Comparison of ENCODE assay signal across 8 mouse cellular contexts in the genomic region with DNA sequence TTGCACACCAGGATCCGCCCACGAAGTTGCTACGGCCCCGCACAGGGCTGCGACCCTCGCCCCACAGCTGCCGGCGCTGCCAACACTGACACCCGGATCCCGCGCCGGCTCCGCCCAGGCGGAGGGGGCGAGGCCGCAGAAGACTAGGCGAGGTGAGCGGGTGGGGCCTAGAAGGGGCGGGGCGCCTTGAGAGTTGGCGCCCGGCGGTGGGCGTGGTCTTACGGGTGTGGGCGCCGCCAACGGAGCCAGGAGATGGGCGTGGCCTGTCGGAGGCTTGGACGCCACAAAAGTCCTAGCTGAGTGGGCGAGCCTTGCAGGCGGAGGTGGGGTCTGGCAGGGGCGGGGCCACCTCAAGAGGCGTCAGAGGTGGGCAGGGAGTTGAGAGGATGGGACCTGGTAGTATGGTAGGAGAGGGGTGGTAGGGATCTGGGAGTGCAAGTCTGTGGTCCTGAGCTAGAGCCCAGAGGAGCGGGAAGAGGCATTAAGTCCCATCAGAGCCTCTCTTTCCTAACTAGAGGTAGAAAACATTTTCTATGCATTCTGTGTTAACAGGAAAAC. TPM values are rescaled to one million over a fixed set of nuclear protein-coding genes. Genes with fewer than 3 reads are reported as not detected.
DNase-seq lines count a peak whose midpoint lies in the region; ATAC-seq lines count a peak whose summit lies in the region.

A gene (minus strand): TSS at position 158 of the 558 bp plus-strand sequence.

- peak; percentile 79 to 87 for DNase-seq in CD8-positive naive resting alpha-beta T cell, adult 2 months (ENCODE audit: low read depth in 2 of 2, low spot score in 2 of 2)
- DNase-seq in c-Kit-positive CD71-negative TER-119-negative erythroid progenitor cells, embryonic 14.5 days (ENCODE audit: low read depth), result peak; percentile 98
- peak; percentile 99 for DNase-seq in forebrain, embryonic 11.5 days (ENCODE audit: low spot score)
- peak; percentile 97 to 99 for DNase-seq in kidney, postnatal 36 days
- DNase-seq in telencephalon, adult 2 months (ENCODE audit: low read depth, low spot score), result peak; percentile 79

- H3K4me2 ChIP-seq in forebrain, embryonic 11.5 days (ENCODE audit: low read depth, low read length, severe bottlenecking), result peak within 1 kb of the TSS; percentile 94
- H3K4me2 ChIP-seq in heart, embryonic 16.5 days (ENCODE audit: low read depth, low read length), result peak within 1 kb of the TSS; percentile 86
- H3K4me2 ChIP-seq in liver, embryonic 15.5 days, result peak within 1 kb of the TSS; percentile 98
- H3K4me2 ChIP-seq in neural tube, embryonic 12.5 days (replicated peaks), result peak within 1 kb of the TSS; percentile 97

- H3K4me3 ChIP-seq in forebrain, embryonic 11.5 days (ENCODE audit: low read depth, low read length), result peak within 1 kb of the TSS; percentile 57
- peak within 1 kb of the TSS; percentile 69 for H3K4me3 ChIP-seq in heart, embryonic 16.5 days (ENCODE audit: low read length)
- H3K4me3 ChIP-seq in liver, embryonic 15.5 days (replicated peaks), result peak within 1 kb of the TSS; percentile 67
- H3K4me3 ChIP-seq in neural tube, embryonic 12.5 days, result peak within 1 kb of the TSS; percentile 59

- H3K27me3 ChIP-seq in forebrain, embryonic 11.5 days (ENCODE audit: control insufficient read depth, insufficient read depth, low read length), result peaks cover 8% of the 10 kb centered on the region; the same call in 1 of the 2 replicates
- no peaks in the 10 kb centered on the region for H3K27me3 ChIP-seq in heart, embryonic 16.5 days (ENCODE audit: control insufficient read depth, insufficient read depth, low read length)
- H3K27me3 ChIP-seq in liver, embryonic 15.5 days, result peaks cover 25% of the 10 kb centered on the region
- peaks cover 10% of the 10 kb centered on the region for H3K27me3 ChIP-seq in neural tube, embryonic 12.5 days (replicated peaks)

- WGBS in forebrain, embryonic 11.5 days, result under 1% methylated on average over 33 of the region's 36 CpGs
- WGBS in heart, embryonic 16.5 days, result under 1% methylated on average over 36 of the region's 36 CpGs
- 1% methylated on average over 36 of the region's 36 CpGs for WGBS in liver, embryonic 15.5 days (ENCODE audit: insufficient replicate concordance)
- WGBS in neural tube, embryonic 12.5 days, result 2% methylated on average over 36 of the region's 36 CpGs

- H3K4me1 ChIP-seq in forebrain, embryonic 11.5 days (replicated peaks; ENCODE audit: control insufficient read depth, insufficient read depth, low read length), result 0 out of 2 replicates have a peak, but pooled peaks cover 2% of the 10 kb centered on the region
- H3K4me1 ChIP-seq in heart, embryonic 16.5 days (ENCODE audit: control insufficient read depth, insufficient read depth, low read length), result peaks cover 7% of the 10 kb centered on the region
- H3K4me1 ChIP-seq in liver, embryonic 15.5 days (replicated peaks), result peaks cover 25% of the 10 kb centered on the region
- peaks cover 9% of the 10 kb centered on the region for H3K4me1 ChIP-seq in neural tube, embryonic 12.5 days

- peak within 1 kb of the TSS; percentile 65 for H3K9ac ChIP-seq in forebrain, embryonic 11.5 days (ENCODE audit: low read length)
- H3K9ac ChIP-seq in heart, embryonic 16.5 days (ENCODE audit: low read length), result peak within 1 kb of the TSS; percentile 72
- H3K9ac ChIP-seq in liver, embryonic 15.5 days, result peak within 1 kb of the TSS; percentile 72
- peak within 1 kb of the TSS; percentile 77 for H3K9ac ChIP-seq in neural tube, embryonic 12.5 days

- H3K27ac ChIP-seq in forebrain, embryonic 11.5 days (ENCODE audit: low read depth, low read length), result no peak within 1 kb of the TSS
- H3K27ac ChIP-seq in heart, embryonic 16.5 days (ENCODE audit: low read length), result peak within 1 kb of the TSS; percentile 17; the same call in 1 of the 2 replicates
- H3K27ac ChIP-seq in liver, embryonic 15.5 days (replicated peaks), result peak within 1 kb of the TSS; percentile 51
- no peak within 1 kb of the TSS for H3K27ac ChIP-seq in neural tube, embryonic 12.5 days

- ATAC-seq in forebrain, embryonic 11.5 days (replicated peaks; ENCODE audit: low FRiP score), result peak; percentile 97
- ATAC-seq in heart, embryonic 16.5 days (replicated peaks; ENCODE audit: extremely low read depth, insufficient read depth, low FRiP score), result peak; percentile 94
- peak; percentile 88 for ATAC-seq in liver, embryonic 15.5 days (ENCODE audit: insufficient read depth)
- peak; percentile 94 for ATAC-seq in neural tube, embryonic 12.5 days (ENCODE audit: low FRiP score, low read depth)

- H3K36me3 ChIP-seq in forebrain, embryonic 11.5 days (ENCODE audit: control insufficient read depth, insufficient read depth, low read length), result no peaks in the 10 kb centered on the region
- no peaks in the 10 kb centered on the region for H3K36me3 ChIP-seq in heart, embryonic 16.5 days (ENCODE audit: control insufficient read depth, insufficient read depth)
- peaks cover 3% of the 10 kb centered on the region; the same call in 1 of the 2 replicates for H3K36me3 ChIP-seq in liver, embryonic 15.5 days (replicated peaks)
- H3K36me3 ChIP-seq in neural tube, embryonic 12.5 days, result no peaks in the 10 kb centered on the region

- no peaks in the 10 kb centered on the region for H3K9me3 ChIP-seq in forebrain, embryonic 11.5 days (ENCODE audit: control insufficient read depth, low read length)
- no peaks in the 10 kb centered on the region for H3K9me3 ChIP-seq in heart, embryonic 16.5 days (replicated peaks; ENCODE audit: control insufficient read depth, low read length)
- no peaks in the 10 kb centered on the region for H3K9me3 ChIP-seq in liver, embryonic 15.5 days (replicated peaks)
- no peaks in the 10 kb centered on the region for H3K9me3 ChIP-seq in neural tube, embryonic 12.5 days

RNA-seq across cellular contexts. Expression of the gene that starts here (rescaled TPM):
- polyA plus RNA-seq in forebrain, embryonic 11.5 days (2014; fragmentation: Nextera tagmentation; extraction: Ambion mirVana), result 7.5 and 8.7 TPM in 2 replicates
- 10.8 and 11.4 TPM in 2 replicates for polyA plus RNA-seq in heart, embryonic 16.5 days (2015; fragmentation: Nextera tagmentation; extraction: Ambion mirVana)
- 12.0 and 13.1 TPM in 2 replicates for polyA plus RNA-seq in liver, embryonic 15.5 days (2015; fragmentation: Nextera tagmentation; extraction: Ambion mirVana)
- 19.3 and 21.3 TPM in 2 replicates for polyA plus RNA-seq in neural tube, embryonic 12.5 days (2016; fragmentation: Nextera tagmentation; extraction: Ambion mirVana)

Comparison
In these comparisons a context has a peak if more than half of its experiments do, and no peak if none do; other contexts are left out.
1. H3K27ac ChIP-seq: peak in heart, embryonic 16.5 days (single experiment) and liver, embryonic 15.5 days (single experiment); none in forebrain, embryonic 11.5 days (single experiment) and neural tube, embryonic 12.5 days (single experiment).
2. Peak in every context shown above with its lines, with median percentiles within 50 percentile points of each other: DNase-seq, ATAC-seq, H3K4me2 ChIP-seq, H3K4me3 ChIP-seq and H3K9ac ChIP-seq.